Mouse (Mus musculus): Measurements from ENCODE around the gene Bach2.
A peak's percentile ranks its signal among the peaks of the same experiment; 100 is the strongest.

Bach2 gene

DNA sequence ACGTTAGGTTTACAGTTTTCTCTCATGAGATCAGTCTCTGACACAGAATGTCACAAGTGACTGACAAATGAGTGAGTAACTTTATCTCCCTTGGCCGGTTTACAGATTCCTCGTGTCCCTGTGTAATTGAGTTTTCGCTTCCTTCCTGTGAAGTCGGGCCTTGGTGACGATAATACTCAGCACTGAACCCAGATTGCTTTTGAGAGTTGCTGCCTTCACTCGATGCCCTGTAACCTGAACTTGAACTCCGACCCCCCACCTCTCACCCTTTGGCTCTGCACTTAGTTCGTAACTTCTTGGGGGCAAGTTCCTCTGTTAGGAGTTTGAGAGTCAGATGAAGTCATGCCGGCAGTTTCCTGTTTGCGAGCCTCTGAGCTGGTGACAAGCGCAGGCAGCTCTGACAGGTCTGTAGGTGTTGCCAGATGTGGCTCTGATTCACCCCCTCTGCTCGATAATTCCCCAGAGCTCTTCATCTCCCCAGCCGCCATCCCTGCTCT is 124.9 kb downstream of the Bach2 start:
- DNase-seq, result peak; percentile 32 to 41

- no peak for DNase-seq
These were observed 126.7 kb downstream of the Bach2 start for GRCm38 (mm10) chr4:32365144-32365907.

- no peak for DNase-seq
These were observed 127.6 kb downstream of the Bach2 start for GRCm38 (mm10) chr4:32366176-32366575.

DNA sequence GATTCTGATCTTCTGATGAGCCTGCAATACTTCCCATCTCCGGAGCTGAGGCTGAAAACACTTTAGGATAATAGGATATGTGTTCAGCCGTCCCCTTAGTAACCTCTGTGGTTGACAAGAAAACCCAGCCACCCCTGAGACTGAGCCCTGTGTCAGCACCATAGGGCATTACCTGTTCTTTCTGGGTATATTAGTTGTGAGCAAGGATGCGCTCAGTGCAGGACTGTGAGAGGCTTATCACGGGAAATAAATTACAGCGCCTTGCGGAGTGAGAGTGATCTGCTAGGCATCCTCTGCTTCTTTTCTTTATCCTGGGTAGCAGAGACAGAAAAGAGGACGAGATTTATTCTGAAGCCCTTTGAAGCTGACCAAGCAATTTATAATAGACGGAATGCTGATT is 129.7 kb downstream of the Bach2 start:
- DNase-seq, result no peak

GRCm38 (mm10) chr4:32373085-32373484 is 134.5 kb downstream of the Bach2 start:
- DNase-seq, result no peak

DNA sequence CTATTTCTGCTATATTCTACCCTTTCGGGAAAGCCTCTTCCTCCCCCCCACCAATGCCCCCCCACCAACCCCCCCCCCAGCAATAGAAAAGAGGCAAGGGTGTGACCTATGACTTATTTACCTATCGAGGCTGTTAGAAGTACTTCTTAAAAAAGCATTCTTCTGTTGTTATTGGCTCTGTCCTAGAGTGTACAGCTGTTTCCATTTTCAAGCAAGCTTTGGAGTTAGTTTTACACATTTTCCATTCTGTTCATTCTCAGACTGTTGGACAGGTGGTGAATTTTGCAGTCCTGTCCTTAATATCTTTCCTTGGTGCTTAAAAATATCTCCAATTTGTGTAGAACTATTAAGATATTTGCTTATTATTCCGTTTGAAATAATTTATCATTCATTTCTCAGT is 134.9 kb downstream of the Bach2 start:
- DNase-seq, result no peak

- no peak for DNase-seq
These were observed 136.4 kb downstream of the Bach2 start for GRCm38 (mm10) chr4:32374751-32375582.

DNA sequence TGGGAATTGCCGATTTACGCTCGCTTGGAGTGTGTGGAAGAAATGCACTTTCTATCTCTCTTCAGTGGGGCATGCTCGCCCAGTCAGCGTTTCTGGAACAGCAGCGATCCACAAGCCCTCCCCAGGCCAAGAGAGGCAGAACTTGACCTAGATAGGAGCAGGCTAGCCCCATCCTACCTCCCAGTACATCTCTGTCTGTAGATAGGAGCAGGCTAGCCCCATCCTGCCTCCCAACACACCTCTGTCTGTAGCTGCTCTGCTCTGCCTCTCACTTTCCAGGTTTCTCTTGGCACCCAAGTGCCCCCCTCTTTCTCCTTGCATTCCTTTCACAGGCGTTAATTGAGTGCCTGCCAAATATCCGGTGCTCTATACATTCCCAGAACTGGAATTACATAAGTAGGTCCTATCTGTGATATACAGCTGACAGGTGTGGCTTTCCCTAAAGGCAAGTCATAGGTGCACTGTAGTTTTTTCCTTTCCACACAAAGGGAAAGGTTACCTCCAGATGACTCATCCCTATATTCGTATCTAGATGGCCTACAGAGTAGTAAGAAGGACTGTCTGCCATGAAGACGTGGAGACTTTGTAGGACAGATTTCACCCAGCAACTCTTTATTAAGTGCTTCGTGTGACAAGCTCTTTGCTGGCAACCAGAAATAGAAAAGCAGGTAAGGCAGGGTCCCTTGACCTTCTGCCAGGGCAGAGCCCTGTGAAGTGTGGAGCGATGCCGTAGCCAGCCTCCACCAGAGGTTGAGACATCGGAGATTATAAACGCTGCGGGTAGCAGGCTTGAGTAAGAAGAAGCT is 137.3 kb downstream of the Bach2 start:
- DNase-seq, result no peak

DNA sequence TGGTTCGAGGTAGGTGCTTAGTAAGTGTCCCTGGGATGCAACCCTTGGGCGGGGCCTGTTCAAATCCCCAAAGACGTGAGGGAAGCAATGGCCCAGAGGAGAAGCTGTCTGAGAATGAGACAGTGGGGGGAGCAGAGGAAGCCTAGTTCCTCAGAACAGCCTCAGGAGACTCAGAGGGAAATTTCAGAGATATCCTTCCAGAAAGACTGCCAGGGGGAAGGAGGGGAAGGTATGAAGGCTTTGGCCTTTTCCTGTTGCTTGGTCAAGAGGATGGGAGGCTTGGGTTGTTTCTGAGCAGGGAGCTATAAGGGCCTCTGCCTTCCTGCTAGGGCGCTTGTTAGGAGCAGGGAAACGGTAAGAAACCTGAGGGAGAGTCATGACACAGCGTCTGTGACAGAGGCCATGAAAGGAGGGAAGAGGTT is 137.9 kb downstream of the Bach2 start:
- no peak for DNase-seq

DNA sequence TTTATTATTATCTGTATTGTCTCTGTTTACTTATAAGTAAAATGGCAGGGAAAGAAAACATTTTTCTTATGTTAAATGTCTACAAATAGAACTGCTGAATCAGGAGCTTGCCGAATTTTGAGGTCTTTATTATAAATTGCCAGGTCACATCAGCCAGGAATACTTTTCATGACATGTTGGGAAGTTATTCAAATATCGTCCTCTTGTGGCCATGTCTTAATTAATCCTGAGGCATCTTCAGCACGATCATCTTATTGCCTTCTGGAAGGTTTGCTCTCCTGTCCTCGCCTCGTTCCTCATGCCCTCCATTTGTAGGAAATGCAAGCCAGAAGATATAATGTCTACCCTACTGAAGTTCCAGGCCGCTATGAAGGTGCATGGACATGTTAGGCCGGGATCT is 140.5 kb downstream of the Bach2 start:
- DNase-seq, result no peak

GRCm38 (mm10) chr4:32381666-32382381 is 143.2 kb downstream of the Bach2 start:
- DNase-seq, result no peak

GRCm38 (mm10) chr4:32385121-32385520 is 146.5 kb downstream of the Bach2 start:
- no peak for DNase-seq

- DNase-seq, result no peak
These were observed 147.0 kb downstream of the Bach2 start for GRCm38 (mm10) chr4:32385623-32386022.

GRCm38 (mm10) chr4:32386346-32386745 is 147.7 kb downstream of the Bach2 start:
- DNase-seq, result no peak

DNA sequence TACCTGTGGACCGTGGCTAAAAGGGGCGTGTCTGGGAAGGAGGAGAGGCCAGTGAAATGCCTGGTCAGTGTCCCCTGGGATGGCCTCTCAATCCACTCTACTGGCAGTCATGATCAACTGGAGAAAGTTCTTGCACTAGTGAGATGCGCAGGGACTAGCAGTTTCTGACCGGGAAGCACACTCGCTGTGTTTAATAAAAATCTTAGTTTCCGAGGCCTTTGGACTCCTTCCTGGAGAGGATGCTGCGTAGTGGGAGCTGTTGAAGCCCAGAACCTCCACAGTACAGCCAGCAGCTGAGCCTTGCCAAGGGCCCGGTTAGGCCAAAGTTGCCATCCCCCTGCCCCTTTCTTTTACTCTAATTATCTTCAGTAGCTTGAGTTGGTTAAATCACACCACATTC is 148.3 kb downstream of the Bach2 start:
- peak in 1 of 2 experiments; percentile 25 for DNase-seq

GRCm38 (mm10) chr4:32387479-32388240 is 149.1 kb downstream of the Bach2 start:
- DNase-seq, result peak; percentile 83 to 86

DNA sequence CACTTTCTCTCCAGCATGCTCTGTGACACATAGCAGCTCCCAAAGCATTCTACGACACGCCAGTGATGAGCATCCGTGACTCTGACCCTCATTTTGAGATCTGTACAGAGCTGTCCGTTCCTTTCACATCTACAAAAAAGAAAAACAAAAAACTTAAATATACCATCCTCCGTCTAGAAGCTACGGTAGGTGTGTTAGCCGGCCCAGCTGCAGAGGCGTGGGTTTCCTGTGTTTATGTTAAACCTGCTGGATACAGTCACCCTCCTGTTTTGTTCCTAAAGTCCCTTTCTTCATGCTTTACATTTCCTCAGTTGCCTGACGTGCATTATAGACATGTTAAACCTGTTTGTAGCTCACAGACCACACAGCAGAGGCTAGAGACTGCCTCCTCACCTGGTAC is 150.0 kb downstream of the Bach2 start:
- DNase-seq, result no peak

- DNase-seq, result no peak
These were observed 150.7 kb downstream of the Bach2 start for GRCm38 (mm10) chr4:32389107-32389800.

DNA sequence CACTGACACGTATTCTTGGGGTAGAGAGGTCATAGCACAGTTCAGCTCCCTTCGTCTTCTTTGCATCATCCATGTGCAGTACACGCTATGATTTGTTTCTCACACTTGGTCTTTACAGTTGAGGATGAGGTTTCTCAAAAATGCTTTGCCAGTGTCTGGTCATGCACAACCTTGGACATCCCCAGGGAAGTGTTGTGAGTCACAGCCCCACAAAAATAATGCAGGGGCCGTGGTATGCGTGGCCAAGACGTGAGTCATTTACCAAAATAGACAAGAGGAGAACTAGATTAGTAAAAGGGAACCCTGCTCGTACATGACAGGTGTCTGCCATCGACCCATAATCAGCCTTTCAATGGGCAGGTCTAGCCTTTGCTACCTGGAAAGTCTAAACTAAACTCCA is 152.7 kb downstream of the Bach2 start:
- no peak for DNase-seq

DNA sequence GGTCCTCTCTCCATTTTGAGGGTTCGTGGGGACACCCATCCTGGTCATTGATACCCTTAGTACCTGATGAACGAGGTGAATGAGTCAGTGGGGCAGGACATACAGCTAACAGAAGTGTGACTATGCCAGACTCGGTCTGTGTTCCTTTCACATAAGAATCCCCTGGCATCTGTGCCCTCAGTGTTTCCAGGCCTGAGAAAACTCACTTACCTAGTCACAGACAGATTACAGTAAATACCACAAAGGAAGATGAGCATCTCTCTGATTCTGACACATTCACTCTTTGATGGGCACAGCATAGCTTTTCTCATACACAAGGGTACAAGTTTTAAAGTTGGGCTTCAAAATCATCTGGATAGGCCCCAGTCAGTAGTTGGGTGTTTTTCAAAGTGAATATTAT is 154.6 kb downstream of the Bach2 start:
- no peak for DNase-seq

- DNase-seq, result no peak
These were observed 155.3 kb downstream of the Bach2 start for GRCm38 (mm10) chr4:32393951-32394350.
